Mouse (Mus musculus): ENCODE measurements around the gene Ppp2r5a. TPM values are rescaled to one million over a fixed set of nuclear protein-coding genes. Genes with fewer than 3 reads are reported as not detected.
A peak's percentile ranks its signal among the peaks of the same experiment; 100 is the strongest.

Gene Ppp2r5a
- total and polyA plus RNA-seq, 3 experiments = 40.3 to 96.7 (median 62.0) TPM

DNA sequence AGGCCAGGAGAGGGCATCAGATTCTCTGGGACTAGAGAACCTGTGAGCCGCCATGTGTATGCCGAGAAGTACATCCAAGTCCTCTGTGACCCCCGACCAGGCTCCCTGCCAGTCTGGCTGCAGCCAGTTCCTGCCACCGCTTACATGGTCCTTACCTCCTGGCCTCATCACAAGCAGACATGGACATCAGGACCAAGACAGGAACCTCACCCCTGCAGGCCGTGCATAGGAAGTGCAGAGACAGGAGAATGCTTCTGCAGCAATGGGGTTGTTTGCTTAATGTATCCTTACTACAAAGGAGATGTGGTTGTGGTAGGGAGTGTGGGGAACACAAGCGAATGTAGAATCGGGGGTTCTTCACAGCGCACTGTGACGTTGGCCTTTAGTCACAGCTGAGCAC is 96.8 kb downstream of the Ppp2r5a start:
- no peak overlapping the region for H3K9ac ChIP-seq (ENCODE audit: insufficient read depth, low read depth)
- H3K27ac ChIP-seq (ENCODE audit: insufficient read depth, low read depth) = no peak overlapping the region
- no peaks in the 10 kb centered on the region for H3K27me3 ChIP-seq (replicated peaks)
- in situ Hi-C loops (cut with MboI; ENCODE audit: low pct_ligation_motif_present, low pct_unique_long_range_greater_than_20kb, low sequenced_read_pairs) = no loop called here
- TF ChIP-seq CTCF (conservative IDR thresholded peaks at IDR 0.05 in 1 of 2, IDR thresholded peaks at IDR 0.05 in 1 of 2; ENCODE audit: low read depth in 2 of 2, low read length in 2 of 2) = 0 out of 4 replicates have a peak, but pooled peaks of 1 of the 2 experiments have one; percentile 26
- no peak for TF ChIP-seq ETS1 (conservative IDR thresholded peaks at IDR 0.05; ENCODE audit: low read depth, low read length)
- peaks cover 6 to 34% of the 10 kb centered on the region in 2 experiments for H3K36me3 ChIP-seq (replicated peaks in 1 of 2; ENCODE audit: control insufficient read depth in 1 of 2, insufficient read depth in 1 of 2, low read length in 1 of 2)
- H3K79me2 ChIP-seq (replicated peaks; ENCODE audit: control insufficient read depth, extremely low read depth, insufficient read depth, poor library complexity, severe bottlenecking) = no peaks in the 10 kb centered on the region
- H3K4me3 ChIP-seq (replicated peaks in 1 of 3; ENCODE audit: low read depth in 2 of 3, low read length in 2 of 3, poor library complexity in 1 of 3) = no peak overlapping the region
- DNase-seq (ENCODE audit: extremely low read depth) = no peak
- H3K9me3 ChIP-seq (replicated peaks; ENCODE audit: low read length) = peaks cover 3% of the 10 kb centered on the region
- H3K4me2 ChIP-seq (ENCODE audit: insufficient read depth, low read depth, poor library complexity, severe bottlenecking) = no peak overlapping the region
- H3K4me1 ChIP-seq (ENCODE audit: control insufficient read depth in 1 of 2, insufficient read depth in 2 of 2) = peaks cover 32 to 48% of the 10 kb centered on the region in 2 experiments
- dilution Hi-C loops (cut with MboI; ENCODE audit: extremely low pct_ligation_motif_present, extremely low pct_unique_long_range_greater_than_20kb, low sequenced_read_pairs) = no loop called here

DNA sequence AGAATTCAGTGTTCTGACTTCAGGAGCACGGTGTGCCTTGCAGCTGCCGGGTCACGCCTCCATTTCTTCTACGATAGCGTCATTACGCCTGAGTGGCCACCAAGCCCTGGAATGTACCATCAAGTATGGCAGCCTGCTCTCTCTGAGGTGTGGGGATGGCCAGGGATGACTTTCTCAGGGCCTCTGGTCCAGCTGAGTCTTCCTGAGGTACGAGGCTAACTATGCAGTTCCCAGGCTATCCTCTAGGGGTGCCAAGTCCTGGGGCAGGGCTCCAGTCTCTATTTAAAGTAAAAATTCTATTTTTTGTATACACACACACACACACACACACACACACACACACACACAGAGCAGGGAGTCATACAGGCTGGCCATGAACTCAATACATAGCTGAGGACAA is 97.5 kb downstream of the Ppp2r5a start:
- Histone ChIP-seq H3K4me1 (ENCODE audit: control insufficient read depth in 1 of 2, insufficient read depth in 2 of 2) (peaks cover 35 to 52% of the 10 kb centered on the region in 2 experiments), H3K79me2 (replicated peaks; ENCODE audit: control insufficient read depth, extremely low read depth, insufficient read depth, poor library complexity, severe bottlenecking) (no peaks in the 10 kb centered on the region), H3K4me2 (ENCODE audit: insufficient read depth, low read depth, poor library complexity, severe bottlenecking) (no peak overlapping the region), H3K36me3 (replicated peaks in 1 of 2; ENCODE audit: control insufficient read depth in 1 of 2, insufficient read depth in 1 of 2, low read length in 1 of 2) (peaks cover 4 to 31% of the 10 kb centered on the region in 2 experiments), H3K27me3 (replicated peaks) (no peaks in the 10 kb centered on the region), H3K9me3 (replicated peaks; ENCODE audit: low read length) (peaks cover 3% of the 10 kb centered on the region), H3K27ac (ENCODE audit: insufficient read depth, low read depth) (peak overlapping the region; percentile 77), H3K4me3 (replicated peaks in 1 of 3; ENCODE audit: low read depth in 2 of 3, low read length in 2 of 3, poor library complexity in 1 of 3) (peak overlapping the region in 1 of 3 experiments; percentile 17), H3K9ac (ENCODE audit: insufficient read depth, low read depth) (no peak overlapping the region)
- DNase-seq (ENCODE audit: extremely low read depth) = no peak
- in situ Hi-C loops (cut with MboI; ENCODE audit: low pct_ligation_motif_present, low pct_unique_long_range_greater_than_20kb, low sequenced_read_pairs) = no loop called here
- no peak for TF ChIP-seq ZC3H11A (IDR thresholded peaks at IDR 0.05; ENCODE audit: low read depth, low read length)
- TF ChIP-seq CTCF (conservative IDR thresholded peaks at IDR 0.05 in 1 of 2, IDR thresholded peaks at IDR 0.05 in 1 of 2; ENCODE audit: low read depth in 2 of 2, low read length in 2 of 2) = peak; percentile 48 to 60
- peak; percentile 36 for TF ChIP-seq ETS1 (conservative IDR thresholded peaks at IDR 0.05; ENCODE audit: low read depth, low read length)
- peak; percentile 69 for TF ChIP-seq BHLHE40 (IDR thresholded peaks at IDR 0.05; ENCODE audit: low read depth, low read length)
- 0 out of 2 replicates have a peak, but pooled peaks have one; percentile 5 for TF ChIP-seq MEF2A (IDR thresholded peaks at IDR 0.05; ENCODE audit: borderline replicate concordance, low read depth, low read length)
- TF ChIP-seq CHD1 (IDR thresholded peaks at IDR 0.05; ENCODE audit: low read depth, low read length) = no peak
- peak; percentile 2 for TF ChIP-seq RAD21 (IDR thresholded peaks at IDR 0.05; ENCODE audit: low read depth, low read length)
- dilution Hi-C loops (cut with MboI; ENCODE audit: extremely low pct_ligation_motif_present, extremely low pct_unique_long_range_greater_than_20kb, low sequenced_read_pairs) = no loop called here

DNA sequence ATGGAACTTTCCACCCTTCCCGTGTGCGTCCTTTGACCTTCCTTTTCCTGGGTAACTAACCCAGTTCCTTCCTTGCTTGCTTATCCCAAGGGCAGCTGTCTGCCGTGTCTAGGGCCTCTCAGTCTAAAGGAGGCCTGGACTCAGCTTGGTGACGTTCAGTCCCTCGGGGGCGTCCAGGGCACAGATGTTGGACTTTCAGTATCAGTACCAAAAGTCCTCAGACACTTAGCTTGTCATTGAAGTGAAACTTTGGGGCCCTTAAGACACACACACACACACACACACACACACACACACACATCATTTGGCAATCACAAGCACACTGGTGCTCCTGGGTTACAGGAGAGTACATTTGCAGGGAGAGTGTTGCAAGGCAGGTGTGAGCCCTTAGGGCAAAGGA is 98.9 kb downstream of the Ppp2r5a start:
- Histone ChIP-seq H3K9me3 (replicated peaks; ENCODE audit: low read length) (peaks cover 3% of the 10 kb centered on the region), H3K4me1 (ENCODE audit: control insufficient read depth in 1 of 2, insufficient read depth in 2 of 2) (peaks cover 45 to 64% of the 10 kb centered on the region in 2 experiments), H3K9ac (ENCODE audit: insufficient read depth, low read depth) (no peak overlapping the region), H3K4me3 (replicated peaks in 1 of 3; ENCODE audit: low read depth in 2 of 3, low read length in 2 of 3, poor library complexity in 1 of 3) (no peak overlapping the region), H3K4me2 (ENCODE audit: insufficient read depth, low read depth, poor library complexity, severe bottlenecking) (0 out of 2 replicates have a peak overlapping the region, but pooled peaks have one; percentile 7), H3K27ac (ENCODE audit: insufficient read depth, low read depth) (peak overlapping the region; percentile 77), H3K27me3 (replicated peaks) (no peaks in the 10 kb centered on the region), H3K79me2 (replicated peaks; ENCODE audit: control insufficient read depth, extremely low read depth, insufficient read depth, poor library complexity, severe bottlenecking) (no peaks in the 10 kb centered on the region), H3K36me3 (replicated peaks in 1 of 2; ENCODE audit: control insufficient read depth in 1 of 2, insufficient read depth in 1 of 2, low read length in 1 of 2) (peaks cover 4 to 24% of the 10 kb centered on the region in 2 experiments)
- dilution Hi-C loops (cut with MboI; ENCODE audit: extremely low pct_ligation_motif_present, extremely low pct_unique_long_range_greater_than_20kb, low sequenced_read_pairs) (no loop called here), in situ Hi-C loops (cut with MboI; ENCODE audit: low pct_ligation_motif_present, low pct_unique_long_range_greater_than_20kb, low sequenced_read_pairs) (no loop called here)
- peak; percentile 71 for DNase-seq (ENCODE audit: extremely low read depth)
- TF ChIP-seq BHLHE40 (IDR thresholded peaks at IDR 0.05; ENCODE audit: low read depth, low read length) (peak; percentile 67), ZC3H11A (IDR thresholded peaks at IDR 0.05; ENCODE audit: low read depth, low read length) (no peak), JUND (conservative IDR thresholded peaks at IDR 0.05; ENCODE audit: low read depth, low read length) (no peak), E2F4 (IDR thresholded peaks at IDR 0.05; ENCODE audit: insufficient replicate concordance, low read depth, low read length) (no peak), UBTF (IDR thresholded peaks at IDR 0.05; ENCODE audit: low read depth, low read length) (peak; percentile 35; the same call in 1 of the 2 replicates), EP300 (IDR thresholded peaks at IDR 0.05; ENCODE audit: low read length) (peak; percentile 87), USF2 (conservative IDR thresholded peaks at IDR 0.05; ENCODE audit: low read depth, low read length) (no peak), MAX (IDR thresholded peaks at IDR 0.05; ENCODE audit: low read length) (no peak), NRF1 (IDR thresholded peaks at IDR 0.05; ENCODE audit: low read depth, low read length) (no peak), TCF12 (IDR thresholded peaks at IDR 0.05; ENCODE audit: low read depth, low read length) (peak; percentile 96), TBP (conservative IDR thresholded peaks at IDR 0.05; ENCODE audit: low read depth, low read length) (no peak), ZKSCAN1 (IDR thresholded peaks at IDR 0.05; ENCODE audit: borderline replicate concordance, low read depth, low read length) (no peak), MXI1 (IDR thresholded peaks at IDR 0.05; ENCODE audit: low read depth, low read length) (no peak), IRF4 (IDR thresholded peaks at IDR 0.05; ENCODE audit: low read depth, low read length) (peak; percentile 95), PAX5 (IDR thresholded peaks at IDR 0.05; ENCODE audit: low read length) (no peak), ETS1 (conservative IDR thresholded peaks at IDR 0.05; ENCODE audit: low read depth, low read length) (peak; percentile 89), MAFK (IDR thresholded peaks at IDR 0.05; ENCODE audit: insufficient replicate concordance, low read length) (no peak), RCOR1 (conservative IDR thresholded peaks at IDR 0.05; ENCODE audit: low read depth, low read length) (peak; percentile 67; the same call in 1 of the 2 replicates), NELFE (IDR thresholded peaks at IDR 0.05; ENCODE audit: low read depth, low read length) (no peak), CTCF (conservative IDR thresholded peaks at IDR 0.05 in 1 of 2, IDR thresholded peaks at IDR 0.05 in 1 of 2; ENCODE audit: low read depth in 2 of 2, low read length in 2 of 2) (no peak), SIN3A (IDR thresholded peaks at IDR 0.05; ENCODE audit: low read length) (peak; percentile 41; the same call in 1 of the 2 replicates)

Data from CH12.LX (cell line).